Mouse (Mus musculus) heart, embryonic 10.5 days (tissue): ENCODE data around the gene Hecw2. TPM values are rescaled to one million over a fixed set of nuclear protein-coding genes. Genes with fewer than 3 reads are reported as not detected.

Experiments
- DNase-seq: peaks from one replicate; pipeline ENCODE4 v3.0.0-alpha.2; 2017; ENCODE audit warnings: low spot score
- H3K27ac ChIP-seq: fragments of 300-500 bp; sonication (generic); 2 replicates; pipeline ENCODE4 v1.5.1; 2016; ENCODE audit warnings: mild to moderate bottlenecking
- H3K27me3 ChIP-seq: fragments of 300-500 bp; sonication (generic); 2 replicates; pipeline ENCODE4 v1.6.1; 2016; ENCODE audit warnings: mild to moderate bottlenecking; ENCODE audit not compliant: poor library complexity, insufficient read depth, severe bottlenecking
- H3K36me3 ChIP-seq: fragments of 300-500 bp; sonication (generic); 2 replicates; pipeline ENCODE4 v1.6.1; 2016; ENCODE audit warnings: mild to moderate bottlenecking, moderate library complexity
- H3K4me1 ChIP-seq: fragments of 300-500 bp; sonication (generic); 2 replicates; pipeline ENCODE4 v1.6.1; 2016; ENCODE audit warnings: mild to moderate bottlenecking
- H3K4me3 ChIP-seq: fragments of 300-500 bp; sonication (generic); 2 replicates; pipeline ENCODE4 v1.5.1; 2016; ENCODE audit warnings: mild to moderate bottlenecking, moderate library complexity
- H3K9me3 ChIP-seq: fragments of 300-500 bp; sonication (generic); 2 replicates; pipeline ENCODE4 v1.6.1; 2016; ENCODE audit warnings: mild to moderate bottlenecking, moderate library complexity
- WGBS: fragments of 180-500 bp; shearing (Covaris S2); methylation state at CpG from one replicate; pipeline ENCODE4 v1.1.7; 2016; 5-methylcytosine and 5-hydroxymethylcytosine counted together
- polyA plus RNA-seq: library from polyadenylated mRNA; unstranded; fragments of >200 nt; fragmentation: Nextera tagmentation; extraction: Ambion mirVana; gene quantifications from 2 replicates; pipeline ENCODE4 v1.2.1, GENCODE M21; 2016

The Hecw2 gene
- polyA plus RNA-seq, 1 experiment from 2014 or later: 5.2 TPM

DNA sequence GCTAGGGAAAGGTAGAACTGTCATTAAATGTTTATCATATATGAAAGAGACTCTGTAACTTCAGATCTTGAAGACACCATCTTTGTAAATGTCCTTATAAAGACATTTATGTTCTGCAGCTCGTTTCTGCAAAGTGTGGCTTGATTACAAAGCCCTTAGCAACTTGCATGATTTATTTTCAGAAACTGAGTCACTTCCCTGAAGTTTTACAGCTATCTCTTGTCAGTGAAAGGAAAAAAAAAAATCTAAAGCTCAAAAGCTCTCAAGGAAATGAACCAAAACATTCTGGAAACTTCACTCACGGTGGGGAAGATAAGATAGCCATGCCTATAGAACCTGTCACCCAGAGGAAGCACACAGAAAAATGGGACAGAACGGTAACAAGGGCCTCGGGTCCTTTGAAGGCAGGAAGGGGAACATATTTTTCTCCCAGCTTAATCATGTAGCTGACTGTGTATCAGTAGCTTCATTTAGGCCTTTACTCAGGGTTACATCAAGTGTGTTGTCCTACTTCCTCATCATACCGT lies 189.0 kb downstream of the Hecw2 start:
- Histone ChIP-seq H3K36me3 (no peaks in the 10 kb centered on the region), H3K4me3 (no peak overlapping the region), H3K27ac (peak overlapping the region; percentile 29; the same call in 1 of the 2 replicates), H3K9me3 (no peaks in the 10 kb centered on the region), H3K27me3 (no peaks in the 10 kb centered on the region), H3K4me1 (peaks cover 34% of the 10 kb centered on the region)
- 28% methylated on average over 5 of the region's 5 CpGs for WGBS
- no peak for DNase-seq

- peak overlapping the region; percentile 62 for H3K27ac ChIP-seq
- H3K4me1 ChIP-seq: peaks cover 25% of the 10 kb centered on the region
- no peaks in the 10 kb centered on the region for H3K27me3 ChIP-seq
- DNase-seq: no peak
- H3K9me3 ChIP-seq: no peaks in the 10 kb centered on the region
- H3K4me3 ChIP-seq: no peak overlapping the region
- 35% methylated on average over 3 of the region's 3 CpGs for WGBS
- no peaks in the 10 kb centered on the region for H3K36me3 ChIP-seq
Observed at GRCm38 (mm10) chr1:54003288-54003687, 191.7 kb downstream of the Hecw2 start.

- Histone ChIP-seq H3K36me3 (no peaks in the 10 kb centered on the region), H3K9me3 (no peaks in the 10 kb centered on the region), H3K4me3 (no peak overlapping the region), H3K27ac (0 out of 2 replicates have a peak overlapping the region, but pooled peaks have one; percentile 29), H3K27me3 (no peaks in the 10 kb centered on the region), H3K4me1 (peaks cover 25% of the 10 kb centered on the region)
- DNase-seq: no peak
- 56% methylated on average over 2 of the region's 2 CpGs for WGBS
Observed at GRCm38 (mm10) chr1:54002077-54002476, 192.9 kb downstream of the Hecw2 start.

DNA sequence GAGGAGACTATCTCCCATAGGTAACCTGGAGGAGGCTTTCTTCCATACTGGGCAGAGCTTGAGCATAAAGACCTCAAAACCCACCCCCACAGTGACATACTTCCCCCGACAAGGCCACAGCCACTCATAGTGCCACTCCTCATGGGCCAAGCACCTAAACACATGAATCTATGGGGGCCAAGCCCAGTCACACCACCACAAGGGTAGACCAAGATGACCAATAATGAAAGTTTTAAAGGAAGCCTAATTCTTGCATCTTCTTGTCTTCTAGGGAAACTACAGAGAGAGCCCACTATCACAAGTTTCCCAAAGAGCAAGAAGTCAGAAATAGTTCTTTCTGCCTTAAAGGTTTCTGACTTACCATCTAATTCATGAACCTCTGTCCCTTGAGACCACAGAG lies 197.7 kb downstream of the Hecw2 start:
- WGBS: 81% methylated on average over 1 of the region's 1 CpGs
- no peak overlapping the region for H3K27ac ChIP-seq
- no peaks in the 10 kb centered on the region for H3K9me3 ChIP-seq

DNA sequence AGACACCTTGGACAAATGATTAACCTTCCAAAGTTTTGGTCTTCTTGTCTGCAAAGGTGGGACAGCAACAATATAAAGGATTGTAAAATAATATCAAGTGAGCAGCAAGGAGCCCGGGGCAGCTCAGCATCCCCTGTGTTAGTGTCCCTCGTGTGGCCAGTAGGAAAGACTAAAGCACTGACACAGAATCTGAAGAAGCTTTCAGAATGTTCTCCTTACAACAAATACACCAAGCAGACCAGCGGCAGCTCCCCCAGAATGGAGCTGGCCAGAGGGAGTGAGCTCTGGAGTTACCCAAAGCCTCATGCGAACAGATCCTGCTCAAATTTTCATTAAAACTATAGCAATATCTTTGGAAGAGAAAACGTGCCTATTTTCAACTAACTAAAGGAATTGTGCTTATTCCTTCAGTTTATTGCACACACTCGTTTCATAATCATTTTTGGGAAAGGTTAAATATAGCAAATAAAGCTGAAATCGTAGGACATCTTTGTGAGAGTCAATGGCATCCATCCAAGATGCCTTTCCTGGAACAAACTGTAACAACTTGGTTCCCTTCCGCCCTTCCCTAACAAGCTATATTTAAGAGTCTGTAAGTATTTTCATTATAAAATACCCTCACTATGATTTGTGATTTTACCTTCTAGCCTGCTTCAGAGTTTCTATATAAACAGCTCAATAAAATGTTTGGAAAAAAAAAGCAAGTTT lies 208.6 kb downstream of the Hecw2 start:
- WGBS: 80% methylated on average over 8 of the region's 8 CpGs

More for the DNA sequence above, 197.7 kb downstream of the Hecw2 start:
- Histone ChIP-seq H3K36me3 (no peaks in the 10 kb centered on the region), H3K4me3 (no peak overlapping the region), H3K4me1 (peaks cover 6% of the 10 kb centered on the region; the same call in 1 of the 2 replicates), H3K27me3 (no peaks in the 10 kb centered on the region)
- DNase-seq: no peak

GRCm38 (mm10) chr1:53978514-53978831 lies 216.5 kb downstream of the Hecw2 start:
- H3K36me3 ChIP-seq: no peaks in the 10 kb centered on the region
- H3K4me1 ChIP-seq: peaks cover 18% of the 10 kb centered on the region
- no peaks in the 10 kb centered on the region for H3K9me3 ChIP-seq
- peak overlapping the region; percentile 82 for H3K27ac ChIP-seq
- no peak overlapping the region; the same call in 1 of the 2 replicates for H3K4me3 ChIP-seq
- no peaks in the 10 kb centered on the region for H3K27me3 ChIP-seq
- DNase-seq: no peak
- 60% methylated on average over 2 of the region's 2 CpGs for WGBS

More for the DNA sequence above, 208.6 kb downstream of the Hecw2 start:
- H3K4me1 ChIP-seq: peaks cover 16% of the 10 kb centered on the region
- H3K9me3 ChIP-seq: no peaks in the 10 kb centered on the region
- no peaks in the 10 kb centered on the region for H3K36me3 ChIP-seq
- no peak overlapping the region for H3K27ac ChIP-seq
- H3K4me3 ChIP-seq: no peak overlapping the region
- DNase-seq: no peak
- no peaks in the 10 kb centered on the region for H3K27me3 ChIP-seq

DNA sequence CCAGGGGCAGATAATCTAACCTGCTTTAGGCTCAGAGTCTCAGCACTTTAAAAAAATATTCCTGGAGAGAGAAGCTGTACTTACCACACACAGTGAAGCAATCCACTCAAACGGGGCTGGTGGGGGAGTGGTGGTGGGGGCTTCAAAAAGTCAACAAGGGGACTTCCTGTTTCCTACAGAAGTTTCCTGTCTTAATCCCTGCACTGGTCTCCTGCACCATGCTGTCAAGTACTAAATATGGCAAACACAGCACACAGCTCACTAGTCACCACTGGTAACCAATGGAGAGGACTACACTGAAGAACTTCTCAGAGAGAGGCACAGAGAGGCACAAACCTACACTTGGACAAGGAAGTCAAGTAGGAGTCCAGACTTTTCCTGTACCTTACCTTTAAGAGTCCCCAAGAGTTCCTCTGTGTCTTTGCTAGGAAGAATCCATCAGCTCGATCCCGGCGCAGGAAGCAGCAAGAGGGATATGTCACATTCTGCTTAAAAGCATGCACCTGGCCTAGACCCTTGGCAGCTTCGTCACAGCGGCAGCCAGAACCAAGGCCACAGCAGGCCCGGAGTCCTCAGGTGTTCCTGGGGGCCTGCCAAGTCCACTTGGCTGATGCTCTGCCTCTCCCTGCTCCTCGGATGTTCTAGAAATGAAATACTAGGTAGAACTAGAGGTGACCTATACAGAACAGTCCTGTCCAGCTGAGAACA lies 217.0 kb downstream of the Hecw2 start:
- H3K9me3 ChIP-seq: no peaks in the 10 kb centered on the region
- WGBS: 70% methylated on average over 8 of the region's 8 CpGs
- no peak for DNase-seq
- peak overlapping the region; percentile 30 for H3K4me3 ChIP-seq
- no peaks in the 10 kb centered on the region for H3K27me3 ChIP-seq
- peak overlapping the region; percentile 82 for H3K27ac ChIP-seq
- H3K36me3 ChIP-seq: no peaks in the 10 kb centered on the region
- H3K4me1 ChIP-seq: peaks cover 13% of the 10 kb centered on the region

GRCm38 (mm10) chr1:53976721-53977120 lies 218.2 kb downstream of the Hecw2 start:
- H3K4me3 ChIP-seq: peak overlapping the region; percentile 30
- 83% methylated on average over 5 of the region's 5 CpGs for WGBS
- H3K27ac ChIP-seq: peak overlapping the region; percentile 29; the same call in 1 of the 2 replicates

DNA sequence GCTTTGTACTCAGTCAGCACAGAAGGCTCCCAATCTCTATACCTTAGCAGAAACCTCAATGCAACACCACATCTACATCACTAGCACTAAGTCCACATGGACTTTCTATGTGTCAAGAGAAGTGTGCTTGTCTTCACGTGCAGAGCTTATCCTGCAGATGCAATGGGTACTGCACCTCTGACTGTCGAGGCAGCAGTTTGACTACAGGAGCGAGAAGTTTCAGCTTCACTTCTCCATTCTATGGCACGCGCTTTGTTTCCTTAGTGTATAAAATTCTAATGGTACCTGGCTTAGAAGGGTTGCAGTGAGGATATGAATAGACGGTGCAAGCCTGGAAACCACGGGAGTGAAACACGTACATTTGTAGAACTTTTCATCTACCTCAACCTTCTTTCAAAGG lies 218.9 kb downstream of the Hecw2 start:
- Histone ChIP-seq H3K4me3 (no peak overlapping the region), H3K36me3 (no peaks in the 10 kb centered on the region), H3K27me3 (no peaks in the 10 kb centered on the region), H3K9me3 (no peaks in the 10 kb centered on the region), H3K4me1 (peaks cover 13% of the 10 kb centered on the region), H3K27ac (no peak overlapping the region)
- DNase-seq: no peak
- 90% methylated on average over 8 of the region's 8 CpGs for WGBS

More at GRCm38 (mm10) chr1:53976721-53977120, 218.2 kb downstream of the Hecw2 start:
- peaks cover 13% of the 10 kb centered on the region for H3K4me1 ChIP-seq
- no peaks in the 10 kb centered on the region for H3K36me3 ChIP-seq
- no peaks in the 10 kb centered on the region for H3K9me3 ChIP-seq
- no peaks in the 10 kb centered on the region for H3K27me3 ChIP-seq
- DNase-seq: no peak

DNA sequence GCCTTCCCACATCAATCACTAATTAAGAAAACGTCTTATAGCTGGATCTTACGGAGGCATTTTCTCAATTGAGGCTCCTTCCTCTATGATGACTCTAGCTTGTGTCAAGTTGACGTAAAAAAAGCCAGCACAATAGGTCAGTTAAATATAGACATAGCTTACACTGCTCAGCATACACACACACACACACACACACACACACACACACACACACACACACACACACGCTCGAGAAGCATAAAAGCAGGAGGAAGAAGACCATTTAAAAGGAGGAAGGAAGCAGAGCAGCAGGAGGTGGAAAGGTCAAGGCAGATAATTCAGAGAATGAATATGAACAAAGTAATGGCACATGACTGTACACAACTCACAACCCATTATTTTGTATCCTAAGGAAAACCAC lies 220.0 kb downstream of the Hecw2 start:
- peaks cover 4% of the 10 kb centered on the region; the same call in 1 of the 2 replicates for H3K36me3 ChIP-seq
- H3K4me3 ChIP-seq: no peak overlapping the region
- H3K4me1 ChIP-seq: peaks cover 13% of the 10 kb centered on the region
- H3K27ac ChIP-seq: no peak overlapping the region; the same call in 1 of the 2 replicates
- DNase-seq: no peak
- no peaks in the 10 kb centered on the region for H3K9me3 ChIP-seq
- H3K27me3 ChIP-seq: no peaks in the 10 kb centered on the region
- 60% methylated on average over 5 of the region's 5 CpGs for WGBS

DNA sequence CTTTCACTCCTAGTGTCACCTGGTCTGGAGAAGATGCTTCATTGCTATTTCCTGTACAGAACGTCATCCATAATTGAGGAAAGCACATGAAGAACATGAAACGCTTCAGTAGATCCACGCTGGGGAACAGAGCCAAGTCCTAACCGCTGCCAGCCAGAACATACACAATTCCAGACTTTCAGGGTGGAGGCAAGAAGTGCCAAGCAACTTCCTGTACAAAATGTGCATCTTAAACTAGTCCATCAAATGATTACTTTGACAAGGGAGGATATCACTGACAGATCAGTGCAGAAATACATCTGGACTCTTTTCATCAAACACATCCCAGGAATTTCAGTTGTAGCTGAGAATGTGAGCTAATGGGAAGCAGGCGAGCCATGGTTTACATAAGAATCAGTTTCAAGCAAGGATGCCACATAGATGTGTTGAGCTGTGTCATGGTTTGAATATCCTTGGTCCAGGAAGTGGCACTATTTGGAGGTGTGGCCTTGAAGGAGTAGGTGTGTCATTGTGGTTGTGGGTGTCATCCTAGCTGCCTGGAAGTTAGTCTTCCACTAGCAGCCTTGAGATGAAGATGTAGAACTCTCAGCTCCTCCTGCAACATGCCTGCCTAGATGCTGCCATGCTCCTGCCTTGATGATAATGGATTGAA lies 224.5 kb downstream of the Hecw2 start:
- Histone ChIP-seq H3K27me3 (no peaks in the 10 kb centered on the region), H3K36me3 (peaks cover 7% of the 10 kb centered on the region; the same call in 1 of the 2 replicates), H3K27ac (no peak overlapping the region), H3K4me1 (no peaks in the 10 kb centered on the region), H3K9me3 (no peaks in the 10 kb centered on the region), H3K4me3 (no peak overlapping the region)
- 78% methylated on average over 5 of the region's 5 CpGs for WGBS
- DNase-seq: no peak

DNA sequence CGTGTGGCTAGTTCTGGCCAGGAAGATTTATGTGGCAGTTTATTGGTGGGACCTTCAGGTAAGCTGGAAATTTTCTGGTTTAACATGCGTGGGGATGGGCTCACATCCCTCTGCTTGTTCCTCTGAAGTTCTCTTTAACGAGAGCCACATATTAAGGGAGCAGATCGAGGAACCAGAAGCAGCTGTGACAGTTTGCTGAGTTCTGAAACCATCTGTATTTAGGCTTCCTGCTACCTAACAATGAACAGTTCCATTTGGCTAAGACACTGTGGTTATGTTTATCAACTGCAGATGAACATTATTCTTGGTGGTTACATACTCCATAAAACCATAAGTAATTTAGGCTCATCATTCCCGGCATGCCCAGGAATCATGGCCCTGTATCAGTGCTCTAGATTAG lies 242.6 kb downstream of the Hecw2 start:
- no peaks in the 10 kb centered on the region for H3K9me3 ChIP-seq
- H3K27ac ChIP-seq: no peak overlapping the region
- no peak for DNase-seq
- no peaks in the 10 kb centered on the region for H3K36me3 ChIP-seq
- no peak overlapping the region for H3K4me3 ChIP-seq
- no peaks in the 10 kb centered on the region for H3K4me1 ChIP-seq
- 80% methylated on average over 5 of the region's 5 CpGs for WGBS
- H3K27me3 ChIP-seq: no peaks in the 10 kb centered on the region

DNA sequence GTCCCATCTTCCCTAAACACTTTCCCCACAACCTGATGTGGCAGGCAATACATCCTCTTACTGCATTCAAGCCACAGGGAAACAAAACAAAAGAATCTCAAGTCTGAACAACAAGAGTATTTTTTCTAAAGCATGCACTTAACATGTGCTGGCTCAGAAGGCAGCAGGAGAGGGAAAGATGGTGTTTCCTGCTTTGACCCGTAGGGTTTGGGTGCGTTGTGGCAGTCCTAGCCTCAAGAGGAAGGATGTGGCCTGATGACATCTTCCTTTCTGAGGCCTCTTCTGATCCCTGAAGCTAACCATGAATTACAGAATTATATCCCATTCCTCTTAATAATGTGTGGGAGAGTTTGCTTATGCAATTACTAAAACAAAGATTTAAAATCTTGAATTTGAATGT lies 249.2 kb downstream of the Hecw2 start:
- H3K27me3 ChIP-seq: no peaks in the 10 kb centered on the region
- no peak overlapping the region for H3K27ac ChIP-seq
- no peaks in the 10 kb centered on the region for H3K4me1 ChIP-seq
- no peaks in the 10 kb centered on the region for H3K36me3 ChIP-seq
- WGBS: 55% methylated on average over 2 of the region's 2 CpGs
- H3K9me3 ChIP-seq: no peaks in the 10 kb centered on the region
- no peak overlapping the region for H3K4me3 ChIP-seq
- DNase-seq: no peak
